Mouse (Mus musculus): ENCODE measurements around the gene Gm45717.
"Not testable (repeated sequence)": the region's sequence is repeated elsewhere in the genome, so short reads cannot be mapped to it uniquely, and the experiment has no call there.

The Gm45717 gene

GRCm38 (mm10) chr7:140955758-140956555, at the start of gene Gm45717, which contains the start of gene Ifitm2:
Gm45717 (minus strand) TSS chr7:140955937.
Ifitm2 (minus strand) TSS chr7:140955987.
- DNase-seq (ENCODE audit: low spot score), result peak; percentile 88

DNA sequence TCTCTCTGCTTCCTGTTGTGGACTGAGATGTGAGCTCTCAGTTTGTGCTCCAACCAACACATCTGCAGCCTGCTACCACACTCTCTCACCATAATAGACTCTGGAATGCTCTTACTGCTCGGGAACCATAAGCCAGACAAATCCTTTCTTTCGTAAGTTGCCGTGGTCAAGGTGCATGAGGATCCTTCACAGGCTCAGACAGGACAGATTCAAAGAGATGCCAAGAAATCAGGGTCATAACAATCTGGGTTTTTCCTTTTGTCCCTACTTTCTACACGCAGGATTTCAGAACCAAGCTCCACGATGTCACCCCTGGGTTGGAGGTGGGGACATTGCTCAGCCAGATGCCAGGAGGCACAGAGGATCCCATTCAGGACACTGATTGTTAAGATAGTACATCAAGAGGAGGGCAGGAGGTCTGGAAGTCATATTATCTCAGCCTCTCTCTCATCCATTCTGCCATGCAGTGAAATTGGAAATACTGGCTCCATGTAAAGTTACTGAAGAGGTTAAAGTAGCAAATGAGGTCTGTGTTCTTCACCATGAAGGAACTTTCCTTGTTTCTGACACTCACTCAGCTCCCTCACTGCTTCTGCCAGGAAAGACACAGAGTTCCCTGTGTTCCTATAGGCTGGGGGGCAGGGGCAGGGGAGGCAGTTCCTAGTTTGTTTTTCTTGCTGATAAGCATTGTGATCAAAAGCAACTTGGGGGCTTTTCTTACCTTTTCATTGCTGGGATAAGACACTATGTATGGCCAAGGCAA, 47.7 kb upstream of the Gm45717 start:
- DNase-seq (ENCODE audit: low spot score), result no peak

- no peak for DNase-seq (ENCODE audit: low spot score)
Observed at GRCm38 (mm10) chr7:141000881-141001708, 45.4 kb upstream of the Gm45717 start.

GRCm38 (mm10) chr7:140998853-140999700, 43.3 kb upstream of the Gm45717 start:
- DNase-seq (ENCODE audit: low spot score), result no peak

GRCm38 (mm10) chr7:140997817-140998216, 42.1 kb upstream of the Gm45717 start:
- DNase-seq (ENCODE audit: low spot score), result no peak

- DNase-seq (ENCODE audit: low spot score), result no peak
Observed at GRCm38 (mm10) chr7:140991117-140991689, 35.5 kb upstream of the Gm45717 start.

DNA sequence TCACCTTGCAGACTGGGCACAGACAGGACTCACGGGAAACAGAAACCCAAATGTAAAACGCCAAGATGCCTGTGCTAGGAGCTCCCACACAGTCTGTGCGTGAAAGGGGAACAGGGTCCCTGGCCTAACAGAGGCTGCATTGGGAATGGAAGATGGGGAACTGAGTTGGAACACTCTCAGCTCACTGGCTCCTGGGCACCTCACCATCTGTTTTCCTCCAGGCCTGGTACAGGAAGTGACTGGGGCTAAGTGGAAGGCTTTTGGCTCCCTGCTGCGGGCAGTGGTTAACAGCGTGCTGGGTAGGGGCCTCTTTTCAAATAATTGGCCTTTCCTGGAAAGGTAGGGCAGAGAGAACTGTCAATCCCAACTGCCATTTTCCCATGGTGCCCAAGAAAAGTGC, 34.9 kb upstream of the Gm45717 start:
- no peak for DNase-seq (ENCODE audit: low spot score)

GRCm38 (mm10) chr7:140990185-140990584, 34.4 kb upstream of the Gm45717 start:
- DNase-seq (ENCODE audit: low spot score), result no peak

- no peak for DNase-seq (ENCODE audit: low spot score)
Observed at GRCm38 (mm10) chr7:140989022-140989421, 33.3 kb upstream of the Gm45717 start.

GRCm38 (mm10) chr7:140987182-140988138, 31.7 kb upstream of the Gm45717 start:
- DNase-seq (ENCODE audit: low spot score), result peak; percentile 13

GRCm38 (mm10) chr7:140982971-140983370, 27.2 kb upstream of the Gm45717 start:
- DNase-seq (ENCODE audit: low spot score), result no peak

DNA sequence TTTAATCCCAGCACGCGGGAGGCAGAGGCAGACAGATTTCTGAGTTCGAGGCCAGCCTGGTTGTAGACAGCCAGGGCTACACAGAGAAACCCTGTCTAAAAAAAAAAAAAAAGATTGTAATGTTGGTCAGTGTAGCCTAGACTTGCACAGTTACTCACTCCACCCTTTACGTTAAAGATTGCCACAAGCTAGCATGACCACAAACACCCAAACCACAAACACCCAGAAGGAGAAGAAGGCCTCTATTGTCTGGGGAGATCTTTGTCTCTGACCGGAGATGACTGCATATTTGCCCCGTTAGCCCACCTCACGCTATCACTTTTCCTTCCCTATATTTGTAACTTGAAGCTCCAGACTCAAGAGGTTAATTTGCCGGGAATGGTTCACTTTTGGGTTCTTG, 26.0 kb upstream of the Gm45717 start:
- no peak for DNase-seq (ENCODE audit: low spot score)

GRCm38 (mm10) chr7:140976720-140977119, 21.0 kb upstream of the Gm45717 start:
- not testable (repeated sequence) for DNase-seq (ENCODE audit: low spot score)

GRCm38 (mm10) chr7:140975465-140975864, 19.7 kb upstream of the Gm45717 start:
- DNase-seq (ENCODE audit: low spot score), result no peak

DNA sequence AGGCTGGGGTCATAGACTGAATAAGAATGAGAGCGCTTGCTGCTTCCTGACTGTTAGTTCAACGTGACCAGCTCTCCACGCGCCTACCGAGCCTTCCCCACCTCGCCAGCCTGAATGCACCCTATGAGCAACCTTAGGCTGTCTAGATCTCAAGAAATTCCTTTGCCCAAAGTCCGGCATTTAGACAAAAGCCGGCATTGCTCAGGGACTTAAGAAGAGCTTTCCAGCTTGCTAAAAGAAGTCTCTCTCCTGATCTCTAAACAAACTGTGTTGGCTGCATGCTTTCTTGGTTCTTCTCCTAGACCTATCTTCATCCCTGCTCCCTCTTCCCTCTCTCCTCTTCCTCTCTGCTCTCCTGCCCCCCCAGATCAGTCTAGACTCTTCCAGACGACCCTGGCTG, 19.2 kb upstream of the Gm45717 start:
- DNase-seq (ENCODE audit: low spot score), result no peak

- no peak for DNase-seq (ENCODE audit: low spot score)
Observed at GRCm38 (mm10) chr7:140973396-140974165, 17.8 kb upstream of the Gm45717 start.

DNA sequence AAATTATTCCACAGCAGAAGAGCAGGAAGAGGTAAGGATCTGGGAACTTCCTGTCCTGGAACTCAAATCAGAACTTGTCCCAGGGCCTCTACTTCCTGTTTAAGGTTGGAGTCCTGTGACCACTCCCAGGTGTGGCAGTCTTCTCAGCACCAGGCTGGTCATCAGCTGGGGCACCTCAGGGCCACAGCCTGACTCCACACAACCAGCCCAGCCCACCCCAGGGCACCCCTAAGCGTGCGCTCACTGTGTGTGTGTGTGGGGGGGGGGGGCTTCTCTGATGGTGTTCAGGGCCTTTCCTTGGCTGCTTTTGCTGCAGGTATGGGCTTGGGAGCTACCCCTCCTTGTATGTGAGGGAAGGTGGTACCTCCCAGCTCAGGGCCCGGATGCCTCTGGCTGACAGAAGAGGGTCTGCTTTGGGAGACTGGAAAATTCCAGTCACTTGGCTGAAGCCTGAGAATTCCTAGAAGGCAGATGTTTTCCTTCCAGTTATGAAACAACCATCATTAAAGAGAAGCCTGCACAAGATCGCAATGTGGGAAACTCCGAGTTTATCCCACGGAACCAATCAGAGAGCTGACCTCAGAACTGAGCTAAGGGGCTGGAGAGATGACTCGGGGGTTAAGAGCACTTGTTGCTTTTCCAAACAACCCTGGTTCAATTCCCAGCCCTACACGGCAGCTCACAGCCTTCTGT, 15.9 kb upstream of the Gm45717 start:
- no peak for DNase-seq (ENCODE audit: low spot score)

- DNase-seq (ENCODE audit: low spot score), result no peak
Observed at GRCm38 (mm10) chr7:140970931-140971330, 15.2 kb upstream of the Gm45717 start.

Measured in MN1 (cell line).